Mouse (Mus musculus) thymus, postnatal 10 days (tissue): ENCODE data around the gene Sgsm3.

ENCODE experiments used
- DNase-seq, 2 experiments: peaks; one replicate each; pipeline ENCODE4 v3.0.0; 2021; ENCODE audit warnings: low spot score in 2 of 2

Gene Sgsm3

GRCm38 (mm10) chr15:80979611-80980010, 2.0 kb downstream of the Sgsm3 start:
- DNase-seq: no peak

GRCm38 (mm10) chr15:80981176-80981575, 3.6 kb downstream of the Sgsm3 start:
- no peak for DNase-seq

DNA sequence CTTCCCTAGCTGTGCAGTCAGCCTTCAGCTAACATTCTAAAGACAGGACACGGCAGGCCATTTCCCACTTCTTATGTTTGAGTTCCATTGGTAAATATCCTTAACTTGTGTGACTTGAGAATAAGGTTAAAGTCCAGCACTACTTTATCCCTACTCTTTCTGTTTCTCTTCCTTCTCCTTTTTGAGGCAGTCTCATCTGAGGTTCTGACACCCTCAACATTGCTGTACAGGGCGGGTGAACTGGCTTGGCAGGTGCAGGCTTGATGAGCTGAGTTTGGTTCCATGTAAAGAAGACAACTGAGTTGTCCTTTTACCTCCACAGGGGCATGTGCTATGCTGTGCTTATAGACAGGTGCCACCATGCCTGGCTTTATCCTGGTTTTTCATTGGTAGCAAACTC, 5.7 kb downstream of the Sgsm3 start:
- no peak for DNase-seq

DNA sequence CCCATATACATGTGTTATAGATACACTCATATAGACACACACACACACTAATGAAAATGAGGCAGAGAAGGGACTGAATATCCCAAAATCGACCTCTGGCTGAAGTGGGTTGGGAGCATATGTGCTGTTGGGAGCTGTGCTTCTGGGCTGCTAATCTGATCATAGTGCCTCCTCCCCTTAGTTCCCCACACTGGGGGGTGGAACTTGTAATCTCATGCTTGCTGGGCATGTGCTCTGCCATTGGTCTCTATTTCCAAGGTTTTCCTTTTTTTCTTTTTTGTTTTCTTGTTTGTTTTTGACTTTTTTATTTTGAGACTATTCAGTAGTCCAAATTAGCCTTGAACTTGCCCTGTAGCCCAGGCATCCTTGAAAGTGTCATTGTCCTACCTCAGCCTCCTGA, 10.8 kb downstream of the Sgsm3 start:
- no peak for DNase-seq

DNA sequence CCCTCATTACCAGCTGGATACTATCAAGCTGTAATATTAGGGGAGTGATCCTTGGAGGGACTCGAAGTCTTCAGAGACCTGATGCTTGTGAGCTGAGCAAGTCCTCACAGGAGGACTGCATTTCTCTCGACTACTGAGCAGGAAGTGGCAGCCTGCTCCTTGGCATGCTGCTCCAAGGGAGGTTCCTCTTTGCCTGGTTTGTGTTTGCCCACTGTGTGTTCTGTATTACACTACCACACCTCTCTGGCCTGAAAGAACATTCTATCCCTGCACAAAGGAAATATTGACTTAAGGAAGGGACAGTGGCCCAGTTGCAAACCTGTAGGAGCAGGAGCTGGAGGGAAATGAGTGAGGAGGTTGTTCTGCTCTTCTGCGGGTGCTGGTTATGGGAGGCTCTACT, 12.1 kb downstream of the Sgsm3 start:
- no peak for DNase-seq

- no peak for DNase-seq
Observed at GRCm38 (mm10) chr15:80994959-80995358, 17.4 kb downstream of the Sgsm3 start.

GRCm38 (mm10) chr15:80996090-80996835, 18.7 kb downstream of the Sgsm3 start:
- DNase-seq: no peak

- DNase-seq: no peak
Observed at GRCm38 (mm10) chr15:80997077-80997476, 19.5 kb downstream of the Sgsm3 start.

DNA sequence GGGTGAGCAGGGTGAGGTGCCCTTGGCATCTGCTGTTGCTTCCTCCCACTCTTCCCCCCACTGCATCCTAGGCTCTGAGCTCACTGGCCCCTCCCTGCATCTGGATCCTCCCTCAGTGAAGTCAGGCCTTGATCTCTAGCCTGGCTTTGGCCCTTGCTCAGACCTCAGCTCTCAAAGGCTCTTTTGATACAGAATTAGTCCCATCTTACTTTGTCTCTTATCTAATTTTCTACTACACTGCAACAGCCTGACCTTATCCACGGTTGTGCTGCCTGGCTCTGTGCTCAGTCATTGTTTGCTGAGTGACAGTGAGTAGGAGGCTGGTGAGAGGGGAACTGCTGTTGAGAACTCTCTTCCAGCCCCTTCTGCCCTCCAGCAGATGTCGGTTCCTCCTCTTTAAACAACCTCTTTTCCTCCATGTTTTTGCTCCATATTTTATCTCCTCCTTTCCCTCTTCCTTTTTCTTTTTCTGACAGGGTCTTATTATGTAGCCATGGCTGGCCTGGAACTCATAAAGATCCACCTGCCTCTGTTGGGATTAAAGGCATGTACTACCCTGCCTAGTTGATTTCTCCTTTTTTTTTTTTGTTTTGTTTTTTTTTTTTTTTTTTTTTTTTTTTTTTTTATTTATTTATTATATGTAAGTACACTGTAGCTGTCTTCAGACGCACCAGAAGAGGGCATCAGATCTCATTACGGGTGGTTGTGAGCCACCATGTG, 23.0 kb downstream of the Sgsm3 start:
- DNase-seq: no peak

DNA sequence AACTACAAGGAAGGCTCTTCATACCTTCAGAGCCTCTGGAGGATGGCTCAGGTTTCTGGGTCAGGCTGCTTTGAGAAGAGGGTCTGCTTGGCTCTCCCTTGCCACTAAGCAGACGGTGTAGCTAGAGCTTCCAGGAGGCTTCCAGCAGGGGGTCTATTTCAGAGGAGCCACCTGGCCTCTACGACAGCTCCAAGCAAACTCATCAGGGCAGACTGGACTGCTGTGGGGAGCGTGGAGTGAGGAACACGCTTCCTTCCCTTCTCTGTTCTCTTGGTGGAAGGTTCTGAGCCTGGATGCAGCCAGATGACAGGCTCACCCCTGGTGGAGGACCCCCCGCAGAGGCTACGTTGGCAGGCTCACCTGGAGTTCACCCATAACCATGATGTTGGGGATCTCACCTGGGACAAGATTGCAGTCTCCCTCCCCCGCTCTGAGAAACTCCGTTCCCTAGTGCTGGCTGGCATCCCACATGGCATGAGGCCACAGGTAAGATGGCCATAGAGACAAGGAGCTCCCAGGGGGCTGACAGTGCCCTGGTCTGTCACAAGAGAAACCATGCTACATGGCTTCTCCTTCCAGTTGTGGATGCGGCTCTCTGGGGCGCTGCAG, 28.7 kb downstream of the Sgsm3 start:
- DNase-seq: no peak

GRCm38 (mm10) chr15:81007339-81007738, 29.8 kb downstream of the Sgsm3 start:
- no peak for DNase-seq

- no peak for DNase-seq
Observed at GRCm38 (mm10) chr15:81007905-81008304, 30.3 kb downstream of the Sgsm3 start.

- DNase-seq: no peak
Observed at GRCm38 (mm10) chr15:81008689-81009123, 31.1 kb downstream of the Sgsm3 start.

GRCm38 (mm10) chr15:81010114-81010513, 32.5 kb downstream of the Sgsm3 start:
- DNase-seq: no peak

DNA sequence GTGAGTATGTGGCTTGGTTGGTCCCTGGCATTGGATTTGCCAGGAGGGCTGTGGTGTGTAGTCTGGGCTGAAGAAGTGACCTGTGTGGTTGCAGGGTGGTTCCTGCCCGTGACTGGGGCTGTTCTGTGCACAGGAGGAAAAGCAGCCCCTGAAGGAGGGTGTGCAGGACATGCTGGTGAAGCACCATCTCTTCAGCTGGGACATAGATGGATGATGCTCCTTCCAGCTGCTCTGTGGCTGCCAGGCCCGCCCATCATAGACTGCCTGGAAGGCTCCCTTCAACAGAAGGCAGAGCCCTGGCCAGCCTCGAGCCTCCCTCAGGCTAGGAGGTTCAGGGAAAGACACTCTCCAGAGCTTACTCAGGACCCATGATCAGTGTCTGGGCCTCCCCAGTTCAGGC, 34.0 kb downstream of the Sgsm3 start:
- no peak for DNase-seq

- DNase-seq: no peak
Observed at GRCm38 (mm10) chr15:81012359-81012758, 34.8 kb downstream of the Sgsm3 start.

- no peak for DNase-seq
Observed at GRCm38 (mm10) chr15:81013186-81013585, 35.6 kb downstream of the Sgsm3 start.

- no peak for DNase-seq
Observed at GRCm38 (mm10) chr15:81015068-81015744, 37.6 kb downstream of the Sgsm3 start.

- no peak for DNase-seq
Observed at GRCm38 (mm10) chr15:81016488-81016887, 38.9 kb downstream of the Sgsm3 start.

DNA sequence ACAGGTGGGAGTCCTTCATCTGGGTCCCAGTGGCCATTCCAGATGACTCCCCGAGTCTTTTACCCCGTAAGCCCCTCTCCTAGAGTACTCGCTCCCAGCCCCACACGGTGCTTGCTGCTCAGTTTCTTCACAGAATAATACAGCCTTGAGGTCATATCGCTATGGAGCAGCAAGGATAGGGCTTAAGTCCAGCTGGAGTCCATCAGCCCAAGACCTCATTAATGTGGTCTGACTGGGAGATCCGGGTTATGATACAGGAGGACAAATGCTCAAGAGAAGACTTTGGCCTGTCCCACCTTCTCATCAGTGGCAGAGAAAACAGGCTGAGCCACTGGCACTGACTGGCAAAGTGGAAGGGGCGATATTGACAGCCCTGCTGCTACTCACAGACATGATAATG, 39.7 kb downstream of the Sgsm3 start:
- DNase-seq: no peak

DNA sequence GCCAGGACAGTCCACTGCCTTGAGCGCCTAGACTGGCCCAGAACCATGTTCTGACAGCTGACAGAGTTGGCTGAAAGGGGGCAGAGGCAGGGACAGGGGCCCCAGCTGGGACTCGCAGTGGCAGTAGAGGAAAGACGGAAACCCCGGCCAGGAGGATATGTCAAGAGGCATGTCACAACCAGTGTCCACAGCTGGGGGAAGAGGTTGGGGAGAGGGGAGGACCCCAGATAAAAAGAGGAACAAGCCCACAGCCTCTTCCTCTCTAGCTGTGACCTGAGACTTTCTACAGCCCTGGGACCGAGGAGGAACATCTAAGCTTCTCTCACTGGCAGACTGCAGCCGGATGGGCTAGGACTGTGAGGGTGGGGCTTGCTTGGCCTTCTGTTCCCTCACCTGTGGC, 43.8 kb downstream of the Sgsm3 start:
- DNase-seq: no peak

GRCm38 (mm10) chr15:81022437-81022836, 44.9 kb downstream of the Sgsm3 start:
- DNase-seq: no peak
